Mouse (Mus musculus): Measurements from ENCODE around the gene Ifna16. TPM values are rescaled to one million over a fixed set of nuclear protein-coding genes. Genes with fewer than 3 reads are reported as not detected.

Gene Ifna16
- polyA plus RNA-seq, 1 experiment = not detected

DNA sequence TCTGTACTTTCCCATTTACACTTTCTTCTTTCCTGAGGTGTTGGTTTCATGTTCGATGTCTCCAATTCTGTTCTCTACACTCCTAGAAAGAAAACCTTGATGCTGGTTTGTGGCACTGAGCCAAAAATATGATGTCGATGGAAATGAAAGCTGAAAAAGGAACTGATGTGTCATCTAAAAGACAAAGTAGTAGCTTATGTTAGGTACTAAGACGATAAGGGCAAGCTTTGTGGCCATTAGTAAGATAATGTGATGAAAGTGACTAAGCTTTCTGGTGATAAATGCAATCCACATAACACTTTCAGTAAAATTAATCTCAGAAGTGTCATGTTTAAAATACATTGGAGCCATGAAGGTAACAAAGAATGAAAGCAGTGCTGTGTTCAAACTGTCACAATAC is 4.6 kb upstream of the Ifna16 start:
- TF ChIP-seq GATA1 (IDR thresholded peaks at IDR 0.05; ENCODE audit: low read length) (no peak), TAL1 (IDR thresholded peaks at IDR 0.05; ENCODE audit: low read length) (no peak)
- H3K36me3 ChIP-seq (ENCODE audit: control insufficient read depth) = no peaks in the 10 kb centered on the region
- H3K4me1 ChIP-seq (ENCODE audit: control insufficient read depth) = no peaks in the 10 kb centered on the region
- H3K9me3 ChIP-seq (ENCODE audit: control insufficient read depth, low read length) = no peaks in the 10 kb centered on the region
- no peaks in the 10 kb centered on the region for H3K27me3 ChIP-seq (ENCODE audit: control insufficient read depth)
- H3K4me3 ChIP-seq (replicated peaks) = no peak overlapping the region

DNA sequence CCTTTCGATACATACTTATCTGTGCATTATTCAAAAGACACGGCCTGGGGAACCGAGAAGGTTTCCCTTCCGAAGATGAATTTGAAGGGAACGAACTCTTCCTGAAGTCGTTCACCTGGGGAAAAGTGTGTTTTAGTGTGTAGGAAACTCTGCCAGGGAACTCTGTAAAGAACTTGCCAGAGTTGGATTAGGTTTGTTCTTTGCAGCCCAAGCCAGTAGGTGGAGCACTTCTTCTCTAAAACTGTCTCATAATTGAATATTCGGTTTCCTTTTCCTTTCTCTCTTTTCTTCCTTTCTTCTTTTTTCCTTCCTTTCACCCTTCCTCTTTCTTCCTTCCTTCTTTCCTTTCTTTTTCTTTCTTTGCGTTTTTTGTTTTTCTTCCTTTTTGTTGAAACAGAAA is 3.6 kb upstream of the Ifna16 start:
- no peaks in the 10 kb centered on the region for H3K9me3 ChIP-seq (ENCODE audit: control insufficient read depth, low read length)
- H3K4me3 ChIP-seq (replicated peaks) = no peak overlapping the region
- no peaks in the 10 kb centered on the region for H3K36me3 ChIP-seq (ENCODE audit: control insufficient read depth)
- H3K27me3 ChIP-seq (ENCODE audit: control insufficient read depth) = no peaks in the 10 kb centered on the region
- no peak for TF ChIP-seq TAL1 (IDR thresholded peaks at IDR 0.05; ENCODE audit: low read length)
- no peak for TF ChIP-seq GATA1 (IDR thresholded peaks at IDR 0.05; ENCODE audit: low read length)
- H3K4me1 ChIP-seq (ENCODE audit: control insufficient read depth) = no peaks in the 10 kb centered on the region

DNA sequence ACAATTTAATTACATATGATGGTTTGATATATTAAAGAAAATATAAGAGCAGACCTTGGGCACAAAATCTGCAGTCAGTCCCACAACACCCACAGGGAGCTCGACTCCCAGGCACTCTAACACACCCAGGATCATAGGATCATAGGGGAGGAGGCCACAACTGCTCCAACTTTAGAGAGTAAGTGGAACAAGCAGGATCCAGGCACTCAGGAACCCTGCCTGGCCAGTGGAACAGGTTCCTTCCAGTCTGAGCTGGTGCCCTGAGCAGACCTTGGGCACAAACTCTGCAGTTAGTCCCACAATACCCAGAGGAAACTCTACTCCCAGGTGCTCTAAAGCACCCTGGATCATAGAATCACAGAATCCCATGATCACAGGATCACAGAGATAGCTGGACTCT is 21.3 kb downstream of the Ifna16 start:
- Histone ChIP-seq H3K36me3 (ENCODE audit: control insufficient read depth) (no peaks in the 10 kb centered on the region), H3K27me3 (ENCODE audit: control insufficient read depth) (no peaks in the 10 kb centered on the region), H3K4me3 (replicated peaks) (no peak overlapping the region), H3K9me3 (ENCODE audit: control insufficient read depth, low read length) (peaks cover 2% of the 10 kb centered on the region; the same call in 1 of the 2 replicates), H3K4me1 (ENCODE audit: control insufficient read depth) (no peaks in the 10 kb centered on the region)
- TF ChIP-seq GATA1 (IDR thresholded peaks at IDR 0.05; ENCODE audit: low read length) = no peak
- TF ChIP-seq TAL1 (IDR thresholded peaks at IDR 0.05; ENCODE audit: low read length) = no peak

DNA sequence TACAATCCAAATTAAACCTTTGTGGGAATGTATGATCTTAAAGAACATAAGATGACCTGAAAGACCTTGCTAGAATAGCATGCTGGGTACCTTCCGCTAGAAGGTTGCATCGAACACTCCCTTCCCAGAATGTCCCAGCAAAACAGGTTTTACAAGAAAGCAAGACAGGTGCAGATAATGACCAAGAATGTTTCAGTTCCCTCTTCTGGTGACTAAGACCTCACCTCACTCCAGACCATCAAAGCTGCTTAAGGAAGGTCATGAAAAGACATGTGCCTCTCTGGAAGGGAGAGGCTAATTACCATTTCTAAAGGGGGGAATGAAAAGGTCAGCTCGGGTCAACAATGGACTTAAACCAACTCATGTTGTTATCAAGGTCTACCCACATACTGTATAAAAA is 23.1 kb downstream of the Ifna16 start:
- H3K36me3 ChIP-seq (ENCODE audit: control insufficient read depth) = no peaks in the 10 kb centered on the region
- peaks cover 2% of the 10 kb centered on the region; the same call in 1 of the 2 replicates for H3K9me3 ChIP-seq (ENCODE audit: control insufficient read depth, low read length)
- H3K27me3 ChIP-seq (ENCODE audit: control insufficient read depth) = no peaks in the 10 kb centered on the region
- no peak overlapping the region for H3K4me3 ChIP-seq (replicated peaks)
- no peaks in the 10 kb centered on the region for H3K4me1 ChIP-seq (ENCODE audit: control insufficient read depth)
- TF ChIP-seq GATA1 (IDR thresholded peaks at IDR 0.05; ENCODE audit: low read length) (no peak), TAL1 (IDR thresholded peaks at IDR 0.05; ENCODE audit: low read length) (no peak)

DNA sequence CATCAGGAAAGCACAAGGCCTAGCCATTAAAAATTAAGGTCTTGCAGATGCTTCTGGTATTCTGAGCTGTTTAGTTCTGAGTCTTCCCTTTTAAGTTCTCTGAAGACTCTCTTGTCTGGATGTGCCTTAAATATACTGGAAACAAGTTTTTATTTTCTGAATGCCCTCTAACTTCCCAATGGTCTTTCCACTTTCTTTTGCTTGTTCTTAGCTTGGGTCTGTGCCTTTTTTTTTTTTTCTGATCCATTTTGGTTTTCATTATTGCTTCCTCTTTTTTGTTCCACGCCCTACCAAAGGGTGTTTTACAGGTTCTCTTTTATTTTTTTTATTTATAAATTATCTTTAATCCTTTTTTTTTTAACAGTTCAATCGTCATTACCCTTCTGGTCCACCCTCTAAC is 32.4 kb downstream of the Ifna16 start, which contains the start of gene Ifna13:
Gene Ifna13, minus strand, starts transcription at position 101 of the 400 bp plus-strand sequence.
- no peaks in the 10 kb centered on the region for H3K4me1 ChIP-seq (ENCODE audit: control insufficient read depth)
- H3K36me3 ChIP-seq (ENCODE audit: control insufficient read depth) = no peaks in the 10 kb centered on the region
- no peaks in the 10 kb centered on the region for H3K27me3 ChIP-seq (ENCODE audit: control insufficient read depth)
- H3K4me3 ChIP-seq (replicated peaks) = no peak within 1 kb of the TSS
- no peak for TF ChIP-seq TAL1 (IDR thresholded peaks at IDR 0.05; ENCODE audit: low read length)
- no peak for TF ChIP-seq GATA1 (IDR thresholded peaks at IDR 0.05; ENCODE audit: low read length)
- peaks cover 8% of the 10 kb centered on the region; the same call in 1 of the 2 replicates for H3K9me3 ChIP-seq (ENCODE audit: control insufficient read depth, low read length)

DNA sequence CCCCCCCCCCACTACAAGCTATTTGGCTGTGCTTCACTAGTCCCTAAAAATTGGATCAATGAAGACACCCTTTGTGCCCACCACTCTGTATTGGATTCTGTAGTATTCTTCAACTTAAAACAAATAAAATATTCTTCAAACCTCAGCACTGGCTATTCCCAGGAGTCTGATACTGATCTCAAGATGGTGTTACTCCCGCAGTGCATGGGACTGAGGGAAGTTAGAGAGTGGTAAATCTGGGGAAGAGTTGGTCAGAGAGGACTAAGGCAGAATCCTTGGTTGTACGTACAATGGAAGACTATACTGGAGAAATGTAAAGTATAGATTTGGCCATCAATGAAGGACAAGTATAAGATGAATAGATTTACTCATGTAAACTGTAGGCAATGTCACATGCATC is 34.2 kb downstream of the Ifna16 start:
- Histone ChIP-seq H3K4me3 (replicated peaks) (no peak overlapping the region), H3K9me3 (ENCODE audit: control insufficient read depth, low read length) (peaks cover 8% of the 10 kb centered on the region; the same call in 1 of the 2 replicates), H3K36me3 (ENCODE audit: control insufficient read depth) (no peaks in the 10 kb centered on the region), H3K4me1 (ENCODE audit: control insufficient read depth) (no peaks in the 10 kb centered on the region), H3K27me3 (ENCODE audit: control insufficient read depth) (no peaks in the 10 kb centered on the region)
- TF ChIP-seq GATA1 (IDR thresholded peaks at IDR 0.05; ENCODE audit: low read length) (no peak), TAL1 (IDR thresholded peaks at IDR 0.05; ENCODE audit: low read length) (no peak)

DNA sequence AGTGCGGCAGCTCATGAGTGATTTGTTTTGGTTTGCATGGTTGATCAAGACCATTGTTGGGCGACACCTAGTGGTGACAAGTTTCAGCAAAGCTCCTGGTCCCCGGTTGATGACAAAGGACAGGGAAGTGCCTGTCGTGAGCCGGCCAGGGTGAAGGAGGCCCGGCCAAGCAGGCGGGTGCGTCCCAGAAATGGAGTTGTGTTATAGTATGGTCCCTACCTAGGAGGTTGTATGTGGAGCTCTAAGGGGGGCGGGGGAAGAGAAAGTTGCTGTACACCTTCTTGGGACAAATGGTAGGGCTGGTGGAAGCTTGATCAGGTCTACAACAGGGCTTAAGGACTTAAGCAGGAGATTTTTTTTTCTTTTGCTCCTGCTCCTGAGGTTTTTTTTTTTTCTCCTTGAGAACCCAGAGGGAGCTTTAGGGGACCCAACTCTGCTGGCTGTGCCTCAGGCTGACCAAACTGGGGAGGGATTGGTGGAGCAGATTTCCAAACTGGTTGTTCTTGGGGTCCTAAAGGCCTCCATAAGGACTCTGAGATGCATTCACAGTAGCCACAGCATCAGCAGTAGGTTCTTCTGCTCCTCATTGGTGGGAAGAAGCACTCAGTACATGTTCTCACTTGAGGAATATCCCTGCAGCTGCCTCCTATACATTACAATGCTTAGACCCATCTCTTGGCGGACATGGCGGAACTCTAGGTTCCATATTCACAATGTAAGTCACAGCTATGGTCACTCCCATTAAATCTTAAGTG is 35.5 kb downstream of the Ifna16 start:
- no peaks in the 10 kb centered on the region for H3K36me3 ChIP-seq (ENCODE audit: control insufficient read depth)

DNA sequence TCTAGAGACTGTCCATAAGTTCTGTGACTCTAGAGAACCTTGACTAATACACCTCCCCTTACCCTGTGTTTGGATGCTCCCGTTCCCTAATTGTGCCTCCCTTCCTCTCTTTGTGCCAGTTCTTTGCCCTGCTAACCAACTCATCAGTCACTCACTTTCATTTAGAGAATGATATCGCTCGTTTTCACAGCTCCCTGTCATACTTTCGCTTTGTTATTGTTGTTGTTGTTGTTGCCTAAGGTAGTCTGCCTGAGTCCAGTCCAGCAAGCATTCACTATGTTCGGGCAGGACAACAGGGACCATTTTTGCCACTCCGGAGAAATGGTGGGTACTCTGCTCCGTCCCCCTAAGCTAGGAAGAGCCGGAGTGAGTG is 36.0 kb downstream of the Ifna16 start:
- Histone ChIP-seq H3K36me3 (ENCODE audit: control insufficient read depth) (no peaks in the 10 kb centered on the region), H3K9me3 (ENCODE audit: control insufficient read depth, low read length) (peaks cover 8% of the 10 kb centered on the region; the same call in 1 of the 2 replicates), H3K4me1 (ENCODE audit: control insufficient read depth) (no peaks in the 10 kb centered on the region), H3K4me3 (replicated peaks) (peak overlapping the region; percentile 42), H3K27me3 (ENCODE audit: control insufficient read depth) (no peaks in the 10 kb centered on the region)
- TF ChIP-seq GATA1 (IDR thresholded peaks at IDR 0.05; ENCODE audit: low read length) = no peak
- no peak for TF ChIP-seq TAL1 (IDR thresholded peaks at IDR 0.05; ENCODE audit: low read length)

More for the DNA sequence above, 35.5 kb downstream of the Ifna16 start:
- Histone ChIP-seq H3K9me3 (ENCODE audit: control insufficient read depth, low read length) (peaks cover 8% of the 10 kb centered on the region; the same call in 1 of the 2 replicates), H3K4me1 (ENCODE audit: control insufficient read depth) (no peaks in the 10 kb centered on the region), H3K4me3 (replicated peaks) (peak overlapping the region; percentile 42), H3K27me3 (ENCODE audit: control insufficient read depth) (no peaks in the 10 kb centered on the region)
- TF ChIP-seq TAL1 (IDR thresholded peaks at IDR 0.05; ENCODE audit: low read length) (no peak), GATA1 (IDR thresholded peaks at IDR 0.05; ENCODE audit: low read length) (no peak)

DNA sequence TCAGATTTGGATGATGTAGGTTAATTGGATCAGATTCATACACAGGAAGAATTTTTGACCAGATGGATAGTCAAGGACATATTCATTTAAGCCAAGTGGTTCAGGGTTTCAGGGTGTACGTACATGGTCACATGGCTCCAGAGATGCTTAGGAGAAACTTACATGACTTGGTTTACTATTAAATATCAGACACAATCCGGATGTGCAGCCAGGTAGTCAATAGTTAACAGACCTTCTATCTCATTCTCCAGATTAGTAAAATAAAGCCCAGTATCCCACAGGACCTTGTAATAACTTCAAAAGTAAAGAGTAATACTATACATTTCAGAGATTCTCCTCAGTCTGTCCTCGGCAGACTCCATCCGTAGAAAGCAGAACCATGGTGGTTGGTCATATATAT is 42.4 kb downstream of the Ifna16 start, which contains the start of gene C87499:
Gene C87499, minus strand, starts transcription at position 101 of the 400 bp plus-strand sequence.
- H3K36me3 ChIP-seq (ENCODE audit: control insufficient read depth) = no peaks in the 10 kb centered on the region
- TF ChIP-seq TAL1 (IDR thresholded peaks at IDR 0.05; ENCODE audit: low read length) = no peak
- no peak for TF ChIP-seq GATA1 (IDR thresholded peaks at IDR 0.05; ENCODE audit: low read length)
- no peak within 1 kb of the TSS for H3K4me3 ChIP-seq (replicated peaks)
- H3K9me3 ChIP-seq (ENCODE audit: control insufficient read depth, low read length) = no peaks in the 10 kb centered on the region
- H3K27me3 ChIP-seq (ENCODE audit: control insufficient read depth) = no peaks in the 10 kb centered on the region
- H3K4me1 ChIP-seq (ENCODE audit: control insufficient read depth) = no peaks in the 10 kb centered on the region

Other genes starting within 250 kb of the Ifna16 start
- 0.01 TPM in 1 of 2 replicates, not detected in the other for gene Hacd4, start 238.0 kb downstream of the Ifna16 start, polyA plus RNA-seq (2012)
- not detected in 2 replicates for gene Ifnb1, start 154.2 kb downstream of the Ifna16 start, polyA plus RNA-seq (2012)
- gene Ifna15, start 118.7 kb downstream of the Ifna16 start, polyA plus RNA-seq (2012) = not detected in 2 replicates
- not detected in 2 replicates for gene Ifna14, start 105.1 kb downstream of the Ifna16 start, polyA plus RNA-seq (2012)
- gene Ifna9, start 84.5 kb downstream of the Ifna16 start, polyA plus RNA-seq (2012) = not detected in 2 replicates
- not detected in 2 replicates for gene Ifna12, start 73.5 kb downstream of the Ifna16 start, polyA plus RNA-seq (2012)
- gene C87499, start 42.5 kb downstream of the Ifna16 start, polyA plus RNA-seq (2012) = 0.03 TPM in 1 of 2 replicates, not detected in the other
- gene Ifna13, start 32.5 kb downstream of the Ifna16 start, polyA plus RNA-seq (2012) = not detected in 2 replicates
- not detected in 2 replicates for gene Ifna2, start 7.0 kb upstream of the Ifna16 start, polyA plus RNA-seq (2012)
- not detected in 2 replicates for gene Ifnab, start 14.4 kb upstream of the Ifna16 start, polyA plus RNA-seq (2012)
- 0.03 and 0.05 TPM in 2 replicates for gene Gm26566, start 44.9 kb upstream of the Ifna16 start, polyA plus RNA-seq (2012)
- gene Klhl9, start 45.5 kb upstream of the Ifna16 start, polyA plus RNA-seq (2012) = 0.08 and 0.10 TPM in 2 replicates
- gene Gm13271, start 77.9 kb upstream of the Ifna16 start, polyA plus RNA-seq (2012) = not detected in 2 replicates
- gene Gm13283, start 83.2 kb upstream of the Ifna16 start, polyA plus RNA-seq (2012) = not detected in 2 replicates
- gene Gm13290, start 96.9 kb upstream of the Ifna16 start, polyA plus RNA-seq (2012) = not detected in 2 replicates
- not detected in 2 replicates for gene Gm13289, start 100.0 kb upstream of the Ifna16 start, polyA plus RNA-seq (2012)
- not detected in 2 replicates for gene Gm13272, start 102.9 kb upstream of the Ifna16 start, polyA plus RNA-seq (2012)
- gene Ifnz, start 105.2 kb upstream of the Ifna16 start, polyA plus RNA-seq (2012) = not detected in 2 replicates
- gene Gm13276, start 108.8 kb upstream of the Ifna16 start, polyA plus RNA-seq (2012) = not detected in 2 replicates
- gene Gm13277, start 111.7 kb upstream of the Ifna16 start, polyA plus RNA-seq (2012) = not detected in 2 replicates
- not detected in 2 replicates for gene Gm13278, start 114.6 kb upstream of the Ifna16 start, polyA plus RNA-seq (2012)
- not detected in 2 replicates for gene Gm13275, start 117.6 kb upstream of the Ifna16 start, polyA plus RNA-seq (2012)
- not detected in 2 replicates for gene Gm13279, start 120.5 kb upstream of the Ifna16 start, polyA plus RNA-seq (2012)
- not detected in 2 replicates for gene Gm13285, start 122.7 kb upstream of the Ifna16 start, polyA plus RNA-seq (2012)
- not detected in 2 replicates for gene Gm13287, start 126.3 kb upstream of the Ifna16 start, polyA plus RNA-seq (2012)
- not detected in 2 replicates for gene Gm13288, start 128.6 kb upstream of the Ifna16 start, polyA plus RNA-seq (2012)
- not detected in 2 replicates for gene Ifna7, start 139.3 kb upstream of the Ifna16 start, polyA plus RNA-seq (2012)
- not detected in 2 replicates for gene Ifna11, start 143.0 kb upstream of the Ifna16 start, polyA plus RNA-seq (2012)
- gene Ifna6, start 150.5 kb upstream of the Ifna16 start, polyA plus RNA-seq (2012) = not detected in 2 replicates
- gene Ifna5, start 158.6 kb upstream of the Ifna16 start, polyA plus RNA-seq (2012) = not detected in 2 replicates
- not detected in 2 replicates for gene Ifna4, start 164.9 kb upstream of the Ifna16 start, polyA plus RNA-seq (2012)
- not detected in 2 replicates for gene Ifna1, start 173.2 kb upstream of the Ifna16 start, polyA plus RNA-seq (2012)
- gene Ifne, start 203.3 kb upstream of the Ifna16 start, polyA plus RNA-seq (2012) = not detected in 2 replicates

All from erythroblast, embryonic 14.5 days (primary cell).